Mouse (Mus musculus): ENCODE data around the gene Sfxn5.

The Sfxn5 gene

DNA sequence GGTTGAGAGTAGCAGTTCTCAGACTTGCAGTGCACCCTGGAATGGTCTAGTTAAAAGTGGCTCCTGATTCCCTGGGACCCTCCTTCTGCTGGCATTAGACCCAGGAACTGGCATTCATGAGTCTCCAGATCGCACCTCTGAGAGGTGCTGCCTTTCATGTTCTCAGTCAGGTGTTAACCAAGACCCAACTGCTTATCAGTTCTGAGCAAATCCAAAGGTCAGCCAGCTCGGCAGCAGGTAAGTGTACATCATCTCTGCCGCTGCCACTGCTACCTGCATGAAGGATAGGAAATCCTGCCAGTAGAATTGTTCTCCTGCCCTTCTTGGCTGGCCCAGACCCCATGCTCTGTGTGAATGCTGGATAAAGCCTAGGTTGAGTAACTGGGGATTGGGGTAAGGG, 102.5 kb downstream of the Sfxn5 start:
- no peak for DNase-seq

DNA sequence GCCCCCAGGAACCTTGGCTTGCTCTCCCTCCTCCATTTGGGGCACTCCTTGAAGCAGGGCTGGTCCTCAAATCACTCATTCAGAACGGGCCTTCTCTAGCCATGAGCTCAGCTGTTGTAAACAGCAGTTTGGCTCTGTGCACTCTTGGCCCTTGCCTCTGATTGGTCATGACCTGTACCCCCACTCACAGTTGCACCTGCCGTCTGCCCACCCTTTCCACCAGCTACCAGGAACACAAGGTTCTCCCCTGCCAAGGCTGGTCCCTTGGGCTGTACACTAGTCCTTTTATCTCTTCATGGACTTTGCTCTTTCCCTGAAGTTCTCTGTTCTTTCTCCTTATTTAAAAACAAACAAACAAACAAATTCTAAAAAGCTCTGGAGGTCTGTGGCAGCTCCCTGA, 105.7 kb downstream of the Sfxn5 start:
- DNase-seq = no peak

DNA sequence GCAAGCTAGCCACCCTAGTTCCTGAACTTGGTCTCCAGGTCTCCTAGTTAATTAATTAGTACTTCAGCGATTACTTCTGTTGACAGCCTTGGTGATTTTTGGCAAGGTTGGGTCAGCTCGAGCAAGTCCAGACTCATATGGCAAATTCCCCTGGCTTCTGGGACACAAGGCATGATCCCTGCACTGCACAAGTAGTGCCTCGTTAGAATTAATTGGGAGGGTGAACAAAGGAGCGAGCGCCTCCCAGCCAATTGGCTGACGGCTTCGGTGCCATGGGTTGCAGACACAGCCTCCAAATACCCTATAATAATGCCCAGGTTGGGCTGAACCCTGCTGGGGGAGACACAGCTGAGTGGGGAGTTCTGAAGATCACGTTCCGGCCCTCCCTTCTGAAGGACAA, 106.7 kb downstream of the Sfxn5 start:
- no peak for DNase-seq

DNA sequence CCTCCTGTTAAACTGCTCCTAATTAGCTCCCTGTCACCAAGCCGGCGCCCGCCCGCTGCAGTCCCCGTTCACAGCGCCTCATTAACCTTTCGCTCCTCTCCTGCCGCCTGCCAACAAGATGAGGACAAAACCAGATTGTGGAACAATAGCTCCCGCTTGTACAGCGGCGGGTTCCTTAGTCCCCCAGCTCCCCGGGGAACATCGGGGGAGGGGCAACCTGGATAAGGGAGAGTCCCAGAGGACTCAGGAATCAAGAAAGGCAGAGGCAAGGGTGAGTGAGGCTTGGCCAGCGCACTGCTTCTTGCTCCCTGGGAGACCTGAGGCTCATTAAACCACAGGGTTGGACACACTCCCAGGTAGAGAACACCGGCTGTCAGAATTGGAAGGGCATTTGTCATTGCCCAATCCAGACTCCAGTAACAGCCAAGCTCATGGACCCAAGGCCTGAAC, 108.8 kb downstream of the Sfxn5 start:
- DNase-seq = peak; percentile 44

DNA sequence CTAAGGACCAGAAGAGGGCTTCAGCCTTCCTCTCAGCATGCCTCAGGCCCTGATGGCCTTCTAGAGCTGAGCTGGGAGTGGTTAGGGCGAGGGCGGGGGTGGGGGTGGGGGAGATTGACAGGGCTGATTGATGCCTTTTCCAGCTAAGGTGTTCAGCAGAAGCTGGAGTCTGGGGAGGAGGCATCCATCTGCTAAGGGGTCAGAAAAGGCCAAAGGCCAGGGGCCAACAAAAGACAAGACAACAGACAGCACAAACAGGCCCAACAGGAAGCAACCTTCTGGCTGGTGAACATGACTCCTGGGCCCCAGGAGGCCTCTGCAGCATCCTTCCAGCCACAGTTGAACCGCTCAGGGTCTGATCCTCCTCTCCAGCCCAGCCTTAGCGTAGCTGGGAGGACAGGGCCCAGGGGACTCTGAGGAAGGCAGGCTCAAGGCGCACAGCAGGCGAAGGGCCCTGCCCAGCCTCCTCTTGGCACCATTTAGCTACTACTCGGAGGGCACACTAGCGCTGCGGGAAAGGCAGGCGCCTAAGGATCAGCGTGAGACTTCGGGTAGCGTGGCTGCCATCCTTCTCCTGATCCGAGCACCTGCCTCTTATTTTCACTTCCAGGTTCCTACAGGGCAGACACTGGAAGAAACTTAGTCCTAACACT, 109.6 kb downstream of the Sfxn5 start:
- peak; percentile 19 for DNase-seq

DNA sequence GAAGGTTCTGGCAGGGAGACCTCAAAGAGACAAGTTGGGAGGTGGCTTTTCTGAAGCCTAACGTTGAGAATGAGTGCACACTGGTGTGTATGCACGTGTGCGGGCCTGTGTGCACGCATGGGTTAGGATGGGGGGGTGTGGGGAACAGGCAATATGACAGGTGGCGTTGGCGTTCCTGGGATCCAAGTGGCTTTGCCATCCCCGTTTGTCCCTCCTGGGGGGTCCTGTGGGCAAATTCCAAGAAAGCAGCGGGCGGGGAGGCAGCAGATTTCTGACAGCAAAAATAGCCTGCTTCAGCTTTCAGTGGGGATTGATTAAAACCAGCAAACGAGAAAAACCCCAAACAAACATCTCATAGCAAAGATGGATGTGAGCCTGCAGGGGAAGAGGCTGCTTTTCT, 110.7 kb downstream of the Sfxn5 start:
- peak; percentile 35 for DNase-seq

DNA sequence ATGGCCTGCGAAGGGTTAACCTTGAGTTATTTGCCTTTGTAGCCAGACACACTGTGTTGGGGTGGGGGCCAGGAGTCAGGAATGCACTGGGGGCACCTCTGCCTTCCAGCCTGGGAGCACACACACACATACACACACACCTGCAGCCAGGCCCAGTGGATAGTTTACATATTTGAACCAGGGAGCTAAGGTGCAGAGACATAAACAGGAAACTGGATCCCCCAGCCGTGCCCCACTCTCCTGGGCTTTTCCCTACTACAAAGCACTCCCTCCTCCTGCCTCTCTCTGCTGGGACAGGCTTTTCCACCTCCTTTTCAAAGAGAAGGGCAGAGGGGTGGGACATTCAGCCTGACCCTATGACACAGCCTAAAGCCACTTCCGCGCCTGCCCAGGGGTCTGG, 112.3 kb downstream of the Sfxn5 start:
- DNase-seq = no peak

DNA sequence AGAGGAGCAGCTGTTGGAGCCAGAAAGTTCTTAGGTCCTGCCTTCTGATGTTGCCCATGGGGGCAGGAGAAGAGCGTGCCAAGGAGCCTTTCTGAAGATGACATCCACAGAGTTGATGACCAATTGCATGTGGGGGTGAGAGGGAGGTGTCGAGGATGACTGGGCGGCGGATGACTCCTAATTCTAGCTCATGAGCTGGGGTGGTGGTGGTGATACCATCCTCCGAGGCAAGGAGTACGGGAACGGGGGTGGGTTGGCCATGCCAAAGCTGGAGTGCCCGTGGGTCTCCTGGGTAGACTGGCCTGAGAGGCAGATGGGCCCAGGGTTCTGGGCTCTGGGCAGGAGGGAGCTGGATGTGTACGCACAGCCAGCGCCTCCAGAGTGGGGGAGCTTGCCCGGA, 113.5 kb downstream of the Sfxn5 start:
- DNase-seq = no peak

DNA sequence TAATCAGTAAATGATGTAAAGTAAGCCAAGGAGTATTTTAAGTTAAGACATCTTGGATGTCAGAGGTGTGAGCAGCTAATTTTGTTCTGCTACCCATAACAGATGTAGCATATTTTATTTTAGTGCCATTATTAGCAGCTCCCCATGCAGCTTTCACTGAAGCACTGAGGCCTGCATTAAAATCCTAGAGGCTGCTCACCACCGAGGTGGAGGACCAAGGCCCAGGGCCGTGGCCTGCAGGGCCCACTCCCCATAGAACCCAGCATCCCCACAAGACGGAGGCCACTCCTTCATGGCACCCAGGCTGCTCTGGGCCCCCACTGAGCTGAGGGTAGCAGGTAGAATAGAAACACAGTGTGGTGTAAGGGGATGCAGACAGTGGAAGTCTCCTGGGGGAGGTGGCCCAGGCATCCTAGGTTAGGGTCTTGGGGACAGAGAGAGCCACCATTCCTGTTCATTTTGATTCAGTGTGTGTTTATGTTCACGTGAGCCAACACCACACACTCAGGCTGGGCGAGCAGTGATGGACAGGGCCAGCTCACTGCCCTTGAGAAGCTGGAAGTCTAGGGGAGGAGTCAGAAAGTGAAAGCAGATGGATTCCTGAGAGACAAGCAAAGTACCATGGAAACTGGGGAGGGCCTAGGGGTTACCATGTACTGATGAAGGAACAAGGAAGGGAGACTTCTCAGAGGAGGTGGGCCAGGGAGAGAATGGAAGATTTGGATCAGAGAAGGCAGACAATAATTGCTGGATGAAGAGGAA, 114.4 kb downstream of the Sfxn5 start:
- DNase-seq = no peak

DNA sequence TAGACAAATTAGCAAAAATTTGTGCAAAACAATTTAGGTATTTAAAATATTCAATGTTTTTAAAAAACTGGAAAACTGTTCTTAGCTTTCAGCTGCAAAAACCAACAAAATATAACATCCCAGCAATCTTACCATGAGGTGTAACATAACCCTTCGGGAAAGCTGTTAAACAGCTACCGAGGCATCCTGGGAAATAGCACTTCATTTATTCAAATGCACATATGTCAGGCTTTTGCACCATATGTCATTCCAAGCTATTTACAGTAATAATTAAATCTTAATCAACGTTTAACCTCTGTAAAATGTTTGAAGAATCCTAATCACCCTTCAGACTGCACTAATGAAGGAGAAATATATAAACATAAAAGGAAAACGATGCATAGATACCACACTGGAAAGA, 115.0 kb downstream of the Sfxn5 start:
- DNase-seq = no peak

DNA sequence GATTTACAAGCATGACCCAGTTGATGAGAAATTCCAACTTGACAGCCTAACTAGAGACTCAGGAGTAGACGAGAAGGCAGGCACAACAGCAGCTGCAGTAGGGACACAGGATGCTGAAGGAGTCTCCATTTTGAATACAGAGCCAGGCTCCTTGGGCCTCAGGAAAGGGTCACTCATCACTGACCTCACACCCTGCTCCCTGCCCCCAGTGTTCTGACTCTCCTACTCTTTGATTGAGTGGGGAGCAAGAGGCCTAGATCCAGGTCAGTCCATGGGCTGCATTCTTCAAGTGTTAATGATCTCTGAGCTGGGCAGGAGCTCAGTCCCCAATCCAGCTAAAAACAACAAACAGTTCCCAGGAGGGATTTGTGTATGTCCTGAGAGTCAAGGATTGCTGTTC, 122.5 kb downstream of the Sfxn5 start:
- no peak for DNase-seq

DNA sequence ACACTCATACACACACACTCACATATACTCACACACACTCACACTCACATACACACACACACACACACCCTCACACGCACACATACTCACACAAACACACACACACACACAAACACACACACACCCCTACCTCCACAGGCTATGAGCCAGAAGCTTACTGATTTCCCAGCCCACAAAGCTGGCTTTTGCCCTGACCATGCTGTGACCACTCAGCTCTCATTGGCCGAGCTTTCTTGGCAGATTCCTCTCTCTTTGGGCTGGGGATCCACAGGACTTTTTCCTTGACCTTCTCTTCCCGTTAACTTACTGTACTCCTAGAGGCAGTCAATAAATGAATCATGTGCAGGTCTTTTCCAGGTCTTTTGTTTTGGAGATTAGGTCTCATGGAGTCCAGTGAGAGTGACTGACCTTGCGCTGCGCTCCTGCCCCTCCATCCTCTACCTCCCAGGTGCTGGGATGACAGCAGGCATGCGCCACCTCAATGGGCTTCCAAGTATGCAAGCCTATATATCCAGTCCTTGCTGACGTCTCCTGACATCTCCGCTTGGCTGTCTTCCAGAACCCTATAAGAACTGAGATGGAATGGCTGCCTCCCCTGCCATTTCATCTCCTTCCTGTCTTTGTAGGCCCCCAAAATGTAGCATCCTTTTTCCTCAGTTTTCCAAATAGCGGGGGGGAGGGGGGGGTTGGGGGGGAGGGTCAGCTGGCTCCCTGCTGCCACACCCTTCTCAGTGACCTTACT, 123.8 kb downstream of the Sfxn5 start:
- no peak for DNase-seq

DNA sequence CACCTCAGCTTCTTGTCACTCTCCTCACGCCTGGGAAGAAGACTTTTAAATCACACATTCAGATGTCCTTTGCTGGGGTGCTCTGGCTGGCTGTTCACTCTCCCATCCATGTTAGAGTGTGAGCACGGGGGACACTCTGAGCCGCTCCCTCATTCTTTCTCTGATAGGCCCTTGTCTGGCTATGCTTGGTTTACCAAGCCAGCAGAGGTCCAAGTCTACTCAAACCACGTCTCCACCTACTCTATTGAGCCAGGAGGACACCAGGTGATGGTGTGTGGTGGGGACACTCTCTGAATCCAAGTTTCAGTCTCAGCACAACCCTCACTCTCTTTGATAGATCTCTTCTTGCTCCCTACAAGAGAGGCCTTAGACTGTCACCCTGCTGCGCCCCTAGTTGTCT, 125.9 kb downstream of the Sfxn5 start:
- DNase-seq = no peak

DNA sequence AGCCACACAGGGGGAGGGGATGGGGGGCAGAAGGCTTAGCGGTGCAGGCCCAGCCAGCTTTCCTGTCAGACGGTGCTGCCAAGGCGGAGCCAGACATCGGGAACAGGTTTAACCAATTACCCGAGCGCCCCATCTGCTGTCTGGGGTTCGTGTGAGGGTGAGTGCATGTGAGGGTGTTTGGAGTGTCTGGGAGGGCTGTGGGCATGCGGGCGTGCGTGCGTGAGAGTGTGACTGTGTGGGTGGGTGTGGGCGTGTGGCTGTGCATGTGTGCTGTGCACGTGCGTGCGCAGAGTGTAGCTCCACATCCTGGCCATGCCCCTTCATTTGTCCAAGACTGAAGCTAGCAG, 126.3 kb downstream of the Sfxn5 start:
- no peak for DNase-seq

DNA sequence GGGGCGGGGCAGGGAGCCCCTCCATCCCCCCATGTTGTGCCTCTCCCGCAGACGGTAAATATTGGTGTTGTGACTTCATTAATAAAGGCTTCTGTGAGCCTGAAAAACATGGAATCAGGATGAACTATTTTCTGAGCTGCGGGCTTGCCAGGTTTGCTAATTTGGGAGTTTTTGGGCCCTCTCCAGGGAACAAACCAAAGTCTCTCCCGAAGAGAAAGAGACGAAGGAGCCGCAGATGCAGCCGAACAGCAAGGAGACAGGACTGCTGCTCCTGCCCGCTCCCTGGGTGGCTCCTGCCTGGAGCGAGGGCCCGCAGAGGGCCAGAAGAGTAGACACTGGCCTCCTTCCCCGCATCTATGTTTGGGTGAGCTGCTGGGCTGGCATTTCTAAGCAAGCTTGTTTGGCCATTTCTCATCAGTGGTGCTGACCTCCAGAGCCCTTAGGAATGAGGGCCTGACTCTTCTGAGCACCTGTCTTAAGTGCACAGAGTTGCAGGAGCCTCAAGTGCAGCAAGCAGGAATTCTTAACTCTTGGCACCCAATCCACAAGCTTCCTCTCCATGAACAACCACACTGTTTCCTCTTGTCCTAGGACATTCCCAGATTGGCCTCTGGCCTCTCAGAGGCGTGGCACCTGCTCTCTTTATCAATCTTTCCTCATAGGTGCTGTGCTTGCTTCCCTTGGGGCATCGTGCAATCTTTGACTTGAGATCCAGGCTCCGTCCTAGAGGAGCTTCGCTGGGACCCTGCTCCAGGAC, 126.9 kb downstream of the Sfxn5 start:
- no peak for DNase-seq

DNA sequence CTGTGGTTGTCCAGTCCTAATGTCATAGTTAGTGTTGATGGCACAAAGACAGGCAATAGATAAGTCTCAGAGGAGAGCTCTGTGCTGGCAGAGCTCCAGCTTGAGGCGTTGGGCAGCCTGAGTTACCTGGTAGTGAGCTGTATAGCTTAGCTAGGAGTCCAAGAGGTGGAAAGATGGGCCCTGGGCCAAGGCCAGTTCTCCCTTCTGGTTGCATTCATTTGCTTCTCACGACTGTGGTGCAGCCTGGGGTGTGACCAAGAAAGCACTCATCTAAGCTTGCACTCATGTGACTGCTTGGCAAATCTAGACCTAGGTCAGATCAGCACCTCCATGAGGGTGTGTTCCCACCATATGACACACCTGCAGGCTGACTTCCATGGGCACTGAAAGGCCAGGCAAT, 135.3 kb downstream of the Sfxn5 start:
- DNase-seq = no peak

DNA sequence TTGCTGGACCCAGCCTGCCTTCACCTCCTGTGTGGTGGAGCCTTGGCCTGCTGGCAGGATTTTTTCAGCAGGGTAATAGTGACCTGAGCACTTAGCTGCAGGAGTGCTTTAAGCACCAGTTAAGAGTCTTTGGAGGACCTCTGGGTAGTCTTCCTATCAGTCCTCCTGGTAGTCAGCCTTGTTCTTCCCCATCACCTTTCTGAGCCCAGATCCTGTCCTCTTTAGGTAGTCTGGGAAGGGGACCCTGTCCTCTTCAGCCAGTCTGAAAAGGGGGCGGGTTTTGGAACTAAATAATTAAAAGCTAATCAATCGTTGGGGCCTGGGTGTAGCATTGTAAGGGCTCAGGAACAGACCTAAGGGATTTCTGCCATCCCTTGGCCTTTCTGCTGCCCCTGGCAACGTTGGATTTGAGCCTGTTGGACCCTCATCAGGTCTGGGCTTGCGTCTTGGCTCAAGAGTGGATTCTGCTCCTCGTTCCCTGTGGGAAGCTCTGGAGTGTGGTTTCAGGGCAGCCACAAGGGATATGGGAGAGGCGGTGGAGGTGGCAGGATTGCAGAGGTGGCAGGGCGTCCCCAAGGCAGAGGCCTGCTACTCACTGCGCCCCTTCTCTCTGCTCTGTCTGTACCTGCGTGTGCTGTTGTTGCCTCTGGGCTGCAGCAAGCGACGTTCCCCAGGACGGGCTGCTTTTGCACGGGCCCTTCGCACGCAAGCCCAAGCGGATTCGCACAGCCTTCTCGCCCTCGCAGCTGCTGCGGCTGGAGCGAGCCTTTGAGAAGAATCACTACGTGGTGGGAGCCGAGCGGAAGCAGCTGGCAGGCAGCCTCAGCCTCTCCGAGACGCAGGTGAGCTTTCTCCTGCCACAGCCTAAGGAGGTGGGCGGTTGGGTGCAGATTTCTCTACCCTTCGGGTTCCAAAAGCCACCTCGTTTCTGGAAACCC, 139.6 kb downstream of the Sfxn5 start:
- DNase-seq = no peak

DNA sequence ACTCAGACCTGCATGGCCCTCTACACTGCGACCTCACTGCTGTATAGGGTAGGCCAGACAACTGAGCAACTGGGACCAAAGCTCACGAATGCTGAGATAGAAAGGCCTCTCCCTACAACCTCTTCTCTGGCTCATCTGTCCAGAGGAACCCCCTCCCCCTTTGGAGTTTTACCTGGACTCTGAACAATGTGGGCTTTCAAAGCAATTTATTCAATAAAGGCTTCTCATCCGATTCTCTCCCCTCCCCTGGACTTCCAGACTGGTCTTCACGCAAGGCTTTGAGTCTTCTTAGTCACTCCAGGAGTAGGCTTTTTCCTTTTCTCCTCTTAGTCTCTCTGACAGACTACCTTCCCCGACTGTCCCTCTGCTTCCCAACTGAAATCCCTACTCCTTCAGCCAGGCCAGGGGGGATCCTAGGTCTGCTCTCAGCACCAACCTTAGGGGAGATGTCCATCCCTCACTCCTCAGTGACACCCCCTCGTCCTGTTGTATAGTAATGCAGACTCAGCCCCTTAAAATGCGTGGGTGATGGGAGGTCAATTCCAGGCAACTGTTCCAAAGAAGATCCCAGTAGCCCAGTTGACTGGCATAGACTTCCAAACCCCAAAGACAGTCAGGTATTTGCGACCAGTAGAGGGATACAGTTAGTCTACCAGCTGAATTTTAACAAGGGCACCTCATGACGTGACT, 141.3 kb downstream of the Sfxn5 start:
- DNase-seq = no peak

DNA sequence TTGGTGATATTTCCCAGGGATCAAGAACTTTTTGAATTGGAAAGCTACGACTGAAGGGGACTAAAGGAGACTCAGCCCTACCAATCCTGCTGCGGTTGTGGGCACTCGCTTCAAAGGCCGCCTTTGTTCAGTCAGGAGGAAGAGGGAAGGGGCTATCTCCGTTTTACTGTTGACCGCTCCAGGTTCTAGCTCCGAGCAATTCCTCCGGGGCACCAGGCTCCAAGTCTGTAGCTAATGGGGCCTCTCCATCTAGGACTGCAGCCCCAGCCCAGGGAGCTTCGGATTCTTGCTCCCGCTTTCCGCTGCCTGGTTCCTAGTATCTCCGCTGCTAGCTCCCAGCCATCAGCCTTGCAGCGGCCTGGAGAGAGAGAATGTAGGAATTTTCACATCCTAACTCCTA, 142.6 kb downstream of the Sfxn5 start:
- DNase-seq = no peak

DNA sequence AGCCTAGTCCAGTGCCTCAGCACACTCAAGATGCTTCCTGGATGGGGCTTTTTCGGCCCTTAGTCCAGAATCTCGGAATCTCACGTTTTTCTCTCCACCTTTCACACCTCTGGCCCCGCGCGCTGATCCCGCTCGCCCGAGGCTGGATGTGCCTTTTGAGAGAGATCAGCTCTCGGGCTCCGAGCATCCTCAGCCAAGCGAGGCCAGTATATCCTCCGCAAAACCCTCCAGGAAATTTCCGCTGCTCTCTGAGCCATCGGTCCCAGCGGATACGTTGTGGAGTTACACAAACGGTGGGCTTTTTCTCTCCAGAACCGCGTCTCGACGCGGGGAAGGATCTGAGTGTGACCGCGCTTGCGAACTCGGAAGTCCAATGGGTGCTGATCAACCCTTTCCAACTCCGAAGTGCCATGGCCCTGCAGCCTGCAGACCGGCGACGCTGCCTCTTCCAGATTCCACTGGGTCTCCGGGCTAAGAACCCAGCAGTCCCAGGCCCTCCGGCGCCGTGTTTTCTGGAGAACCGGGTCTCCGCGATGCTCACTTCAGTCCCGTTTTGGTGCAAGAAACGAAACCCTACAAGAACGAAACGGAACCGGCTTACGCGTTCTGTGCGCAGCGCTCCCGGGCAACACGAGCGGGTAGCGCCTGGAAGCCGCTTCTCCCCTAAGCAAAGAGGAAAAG, 143.2 kb downstream of the Sfxn5 start:
- no peak for DNase-seq

DNA sequence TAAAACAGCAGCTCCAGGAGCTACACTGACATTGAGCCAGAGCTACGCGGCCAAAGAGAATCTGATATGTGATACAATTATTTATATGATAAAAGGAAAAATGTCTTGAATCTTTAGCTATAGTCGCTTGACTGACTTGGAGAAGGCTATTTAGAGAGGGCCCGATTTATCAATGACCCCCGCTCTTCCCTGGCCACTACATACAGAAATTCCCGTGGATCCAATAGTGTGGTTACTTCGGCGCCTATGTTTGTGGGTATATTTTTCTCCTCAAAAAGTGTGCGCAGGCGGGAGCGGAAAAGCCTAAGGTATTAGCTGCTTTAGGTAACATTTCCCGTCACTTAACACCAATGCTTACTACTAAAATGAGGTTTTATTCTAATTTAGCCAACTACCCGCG, 143.9 kb downstream of the Sfxn5 start:
- no peak for DNase-seq
